In the genomic region with DNA sequence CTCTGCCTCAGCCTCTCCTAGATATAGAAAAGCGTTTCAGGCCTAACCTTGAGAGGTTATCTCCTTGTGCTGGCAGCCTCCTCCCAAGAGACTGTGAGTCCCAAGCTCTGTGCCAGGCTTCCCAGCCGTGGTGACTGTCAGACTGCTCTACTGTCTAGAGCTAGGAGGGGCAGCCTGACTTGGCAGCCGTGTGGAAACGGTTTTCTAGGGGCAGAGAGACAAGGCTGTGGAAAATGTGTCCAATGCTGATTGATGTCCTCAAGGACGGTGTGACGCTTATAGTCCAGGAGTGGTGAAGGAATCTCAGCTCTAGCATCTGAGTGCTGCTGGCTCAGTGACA, we compare ENCODE assay signal across 11 mouse cellular contexts.
DNase-seq lines count a peak whose midpoint lies in the region; ATAC-seq and TF ChIP-seq lines count a peak whose summit lies in the region.
"Had no signal": no experiment of that assay in that cellular context is flagged by ENCODE, and none has a peak within 500 bp of the region (broad histone marks: within the 10 kb centered on the region; RNA-seq: fewer than 3 reads in every experiment).

No protein-coding gene starts in this region.

- no peaks in the 10 kb centered on the region for H3K36me3 ChIP-seq in hindbrain, embryonic 14.5 days (replicated peaks; ENCODE audit: control insufficient read depth, insufficient read depth)

- no peaks in the 10 kb centered on the region for H3K27me3 ChIP-seq in hindbrain, embryonic 14.5 days (ENCODE audit: control insufficient read depth, insufficient read depth, low read length)

- 0 out of 2 replicates have a peak overlapping the region, but pooled peaks have one; percentile 27 for H3K27ac ChIP-seq in hindbrain, embryonic 14.5 days

- no peak overlapping the region for H3K4me2 ChIP-seq in hindbrain, embryonic 14.5 days (replicated peaks)

- no peak for DNase-seq in frontal cortex, postnatal 14 days (ENCODE audit: low spot score in 2 of 2)
- DNase-seq in adrenal gland, adult 8-10 months, result peak; percentile 32
- DNase-seq in cerebellum, postnatal 10 days, result peak; percentile 78 to 83
- DNase-seq in hindbrain, embryonic 14.5 days (ENCODE audit: low spot score), result no peak
- DNase-seq in lung, adult 2 months, result no peak
- DNase-seq in thymus, postnatal 14 days, result no peak
- no peak for DNase-seq in spleen, postnatal 14 days (ENCODE audit: low spot score in 2 of 2)
- DNase-seq: kidney, adult 11 months; lung, postnatal 36 days had no signal

- WGBS in hindbrain, embryonic 14.5 days, result 51% methylated on average over 6 of the region's 6 CpGs
- 46% methylated on average over 6 of the region's 6 CpGs for WGBS in lung, adult 2 months

- H3K9me3 ChIP-seq in hindbrain, embryonic 14.5 days (ENCODE audit: control insufficient read depth, low read length), result no peaks in the 10 kb centered on the region

- TF ChIP-seq CTCF in lung, adult 2 months (IDR thresholded peaks at IDR 0.05; ENCODE audit: insufficient read depth, low read length), result no peak

- H3K9ac ChIP-seq in hindbrain, embryonic 14.5 days, result no peak overlapping the region

- H3K4me3 ChIP-seq in hindbrain, embryonic 14.5 days (replicated peaks; ENCODE audit: low read length), result no peak overlapping the region
- no peak overlapping the region for H3K4me3 ChIP-seq in lung, adult 2 months (replicated peaks; ENCODE audit: extremely low read depth, low read depth, low read length)

- TF ChIP-seq POLR2A in lung, adult 2 months (IDR thresholded peaks at IDR 0.05; ENCODE audit: borderline replicate concordance, extremely low read depth, low read depth, low read length), result no peak

- H3K4me1 ChIP-seq in hindbrain, embryonic 14.5 days (replicated peaks; ENCODE audit: control insufficient read depth, insufficient read depth, low read length), result no peaks in the 10 kb centered on the region
- H3K4me1 ChIP-seq in lung, adult 2 months (ENCODE audit: control insufficient read depth, insufficient read depth, low read length), result no peaks in the 10 kb centered on the region

- ATAC-seq in frontal cortex, adult (ENCODE audit: low TSS enrichment), result peak; percentile 55; the same call in 1 of the 2 replicates
- ATAC-seq in hindbrain, embryonic 14.5 days (ENCODE audit: low FRiP score), result peak; percentile 52; the same call in 1 of the 2 replicates
- ATAC-seq: CD4-positive, CD25-positive, alpha-beta regulatory T cell, adult 4 months had no signal

Comparison
In these comparisons a context has a peak if more than half of its experiments do, and no peak if none do; other contexts are left out.
1. DNase-seq: peak in adrenal gland, adult 8-10 months (single experiment) and cerebellum, postnatal 10 days (2 of 2); none in frontal cortex, postnatal 14 days (0 of 2), hindbrain, embryonic 14.5 days (single experiment), lung, adult 2 months (single experiment), thymus, postnatal 14 days (single experiment) and spleen, postnatal 14 days (0 of 2).